Mouse (Mus musculus) testis, adult 2 months (tissue): ENCODE results near the gene Eps8. TPM values are rescaled to one million over a fixed set of nuclear protein-coding genes. Genes with fewer than 3 reads are reported as not detected.
A peak's percentile ranks its signal among the peaks of the same experiment; 100 is the strongest.

Experiments
- H3K27ac ChIP-seq: fragments of 200-500 bp; 2 replicates; pipeline ENCODE4 v1.5.1; 2012; ENCODE audit warnings: low read depth, low read length; ENCODE audit not compliant: control insufficient read depth, insufficient read depth
- H3K27me3 ChIP-seq: fragments of 200-500 bp; 2 replicates; pipeline ENCODE4 v1.6.1; 2012; ENCODE audit warnings: mild to moderate bottlenecking, low read length, moderate library complexity; ENCODE audit not compliant: control insufficient read depth, insufficient read depth
- H3K36me3 ChIP-seq: fragments of 200-500 bp; 2 replicates; pipeline ENCODE4 v1.6.1; 2012; ENCODE audit warnings: mild to moderate bottlenecking, low read length; ENCODE audit not compliant: control insufficient read depth, insufficient read depth
- H3K4me1 ChIP-seq: fragments of 200-500 bp; 2 replicates; pipeline ENCODE4 v1.6.1; 2012; ENCODE audit warnings: low read length; ENCODE audit not compliant: control insufficient read depth, insufficient read depth
- H3K4me3 ChIP-seq: fragments of 200-500 bp; 2 replicates; pipeline ENCODE4 v1.5.1; 2012; ENCODE audit warnings: low read depth, mild to moderate bottlenecking, low read length, moderate library complexity, mixed read lengths; ENCODE audit not compliant: control insufficient read depth
- CTCF ChIP-seq: fragments of 200-500 bp; IDR thresholded peaks from 2 replicates; pipeline ENCODE4 v1.5.1; 2012; ENCODE audit warnings: low read depth, mild to moderate bottlenecking, inconsistent platforms, low read length, moderate library complexity; ENCODE audit not compliant: control insufficient read depth, insufficient read depth, insufficient replicate concordance
- POLR2A ChIP-seq: fragments of 200-500 bp; IDR thresholded peaks from 2 replicates; pipeline ENCODE4 v1.6.1; 2012; ENCODE audit warnings: low read depth, mild to moderate bottlenecking, inconsistent platforms, low read length, moderate library complexity; ENCODE audit not compliant: control insufficient read depth
- polyA plus RNA-seq: library from polyadenylated mRNA; depleted of rRNA; stranded (reverse); fragments of >200 nt; gene quantifications from 2 replicates; pipeline ENCODE4 v1.2.3, GENCODE M21; 2012

Gene Eps8
- polyA plus RNA-seq, 1 experiment, result 5.4 TPM

GRCm38 (mm10) chr6:137661583-137662365, 7.1 kb upstream of the Eps8 start:
- Histone ChIP-seq H3K27me3 (no peaks in the 10 kb centered on the region), H3K4me3 (no peak overlapping the region), H3K4me1 (peaks cover 2% of the 10 kb centered on the region; the same call in 1 of the 2 replicates), H3K27ac (no peak overlapping the region), H3K36me3 (no peaks in the 10 kb centered on the region)
- no peak for TF ChIP-seq CTCF
- no peak for TF ChIP-seq POLR2A

GRCm38 (mm10) chr6:137658426-137659088, 3.9 kb upstream of the Eps8 start:
- peaks cover 2% of the 10 kb centered on the region; the same call in 1 of the 2 replicates for H3K4me1 ChIP-seq

GRCm38 (mm10) chr6:137657203-137657602, 2.5 kb upstream of the Eps8 start:
- Histone ChIP-seq H3K4me3 (no peak overlapping the region), H3K27me3 (no peaks in the 10 kb centered on the region), H3K4me1 (peaks cover 2% of the 10 kb centered on the region; the same call in 1 of the 2 replicates), H3K36me3 (no peaks in the 10 kb centered on the region), H3K27ac (no peak overlapping the region)
- no peak for TF ChIP-seq CTCF
- no peak for TF ChIP-seq POLR2A

More at GRCm38 (mm10) chr6:137658426-137659088, 3.9 kb upstream of the Eps8 start:
- Histone ChIP-seq H3K4me3 (no peak overlapping the region), H3K27me3 (no peaks in the 10 kb centered on the region), H3K27ac (no peak overlapping the region), H3K36me3 (no peaks in the 10 kb centered on the region)
- TF ChIP-seq CTCF, result peak; percentile 59; the same call in 1 of the 2 replicates
- TF ChIP-seq POLR2A, result no peak

- Histone ChIP-seq H3K4me3 (peak overlapping the region; percentile 85; the same call in 1 of the 2 replicates), H3K4me1 (peaks cover 11% of the 10 kb centered on the region), H3K27ac (no peak overlapping the region), H3K27me3 (no peaks in the 10 kb centered on the region), H3K36me3 (no peaks in the 10 kb centered on the region)
- TF ChIP-seq POLR2A (no peak), CTCF (no peak)
These were observed 5.1 kb downstream of the Eps8 start for GRCm38 (mm10) chr6:137649528-137649927.

GRCm38 (mm10) chr6:137649068-137649480, 5.6 kb downstream of the Eps8 start:
- H3K4me3 ChIP-seq, result peak overlapping the region; percentile 85
- H3K36me3 ChIP-seq, result no peaks in the 10 kb centered on the region
- H3K27me3 ChIP-seq, result no peaks in the 10 kb centered on the region
- peaks cover 11% of the 10 kb centered on the region for H3K4me1 ChIP-seq
- peak overlapping the region; percentile 80 for H3K27ac ChIP-seq
- TF ChIP-seq CTCF, result peak; percentile 15; the same call in 1 of the 2 replicates
- TF ChIP-seq POLR2A, result peak; percentile 33; the same call in 1 of the 2 replicates

GRCm38 (mm10) chr6:137648110-137649067, 6.3 kb downstream of the Eps8 start:
- Histone ChIP-seq H3K4me1 (peaks cover 11% of the 10 kb centered on the region), H3K27me3 (no peaks in the 10 kb centered on the region), H3K4me3 (peak overlapping the region; percentile 85), H3K36me3 (no peaks in the 10 kb centered on the region), H3K27ac (peak overlapping the region; percentile 80)
- TF ChIP-seq CTCF (no peak), POLR2A (no peak)

- no peaks in the 10 kb centered on the region for H3K36me3 ChIP-seq
- peak overlapping the region; percentile 75 for H3K27ac ChIP-seq
- H3K4me3 ChIP-seq, result peak overlapping the region; percentile 42; the same call in 1 of the 2 replicates
- TF ChIP-seq CTCF, result no peak
- TF ChIP-seq POLR2A, result no peak
- peaks cover 11% of the 10 kb centered on the region for H3K4me1 ChIP-seq
- H3K27me3 ChIP-seq, result no peaks in the 10 kb centered on the region
These were observed 7.0 kb downstream of the Eps8 start for GRCm38 (mm10) chr6:137647646-137648045.
